Mouse (Mus musculus) cerebellum, adult 2 months (tissue): ENCODE measurements around the gene Fndc8.

Source experiments
- CTCF ChIP-seq: fragments of 200-500 bp; IDR thresholded peaks from 2 replicates; pipeline ENCODE4 v1.5.1; 2011; ENCODE audit warnings: low read depth, mild to moderate bottlenecking, control low read depth, low read length, moderate library complexity, borderline replicate concordance; ENCODE audit not compliant: insufficient read depth
- POLR2A ChIP-seq: fragments of 200-500 bp; IDR thresholded peaks from 2 replicates; pipeline ENCODE4 v1.6.1; 2011; ENCODE audit warnings: low read length, control low read depth, borderline replicate concordance; ENCODE audit not compliant: insufficient read depth

GRCm38 (mm10) chr11:82899720-82900119 is 7.8 kb downstream of the Fndc8 start:
- TF ChIP-seq POLR2A = no peak
- no peak for TF ChIP-seq CTCF
